Mouse (Mus musculus): Measurements from ENCODE around the gene Sprr2f.

- TF ChIP-seq CTCF (IDR thresholded peaks at IDR 0.05; ENCODE audit: control insufficient read depth, insufficient read depth, insufficient read length) (no peak), MAX (IDR thresholded peaks at IDR 0.05) (no peak), MYOG (IDR thresholded peaks at IDR 0.05; ENCODE audit: control insufficient read depth, extremely low read depth, insufficient read length) (no peak)
These were observed 8.6 kb downstream of the Sprr2f start for GRCm38 (mm10) chr3:92373613-92374012.

Data from C2C12 (cell line).